Mouse (Mus musculus): ENCODE data around the gene Rgs9.

DNA sequence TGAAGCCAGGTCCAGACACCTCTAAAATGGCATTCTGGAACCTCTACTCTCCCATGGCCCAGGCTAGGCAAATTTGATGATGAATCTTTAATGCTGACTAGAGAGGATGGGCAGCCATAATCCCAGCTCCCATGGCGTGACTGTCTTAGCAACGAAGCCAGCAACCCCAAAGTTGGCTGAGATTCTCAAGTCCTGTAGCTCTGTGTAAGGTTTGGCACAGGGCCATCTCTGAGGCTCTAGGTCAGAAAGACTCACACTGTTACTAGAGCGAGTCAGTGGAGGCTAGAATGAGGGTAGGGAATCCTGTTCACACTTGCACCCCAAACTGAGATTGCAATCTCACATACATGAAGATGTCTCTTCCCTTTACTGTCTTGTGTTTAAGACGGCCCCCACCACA lies 57.8 kb downstream of the Rgs9 start:
- TF ChIP-seq NELFE (IDR thresholded peaks at IDR 0.05; ENCODE audit: low read depth, low read length) (no peak), MAX (IDR thresholded peaks at IDR 0.05; ENCODE audit: low read length) (no peak), POLR2A (IDR thresholded peaks at IDR 0.05; ENCODE audit: low read depth, low read length) (no peak), USF1 (IDR thresholded peaks at IDR 0.05; ENCODE audit: low read depth, low read length) (no peak), MAFK (IDR thresholded peaks at IDR 0.05; ENCODE audit: insufficient replicate concordance, low read length) (no peak), IRF4 (IDR thresholded peaks at IDR 0.05; ENCODE audit: low read depth, low read length) (no peak), CTCF (conservative IDR thresholded peaks at IDR 0.05 in 1 of 2, IDR thresholded peaks at IDR 0.05 in 1 of 2; ENCODE audit: low read depth in 2 of 2, low read length in 2 of 2) (no peak), ZKSCAN1 (IDR thresholded peaks at IDR 0.05; ENCODE audit: borderline replicate concordance, low read depth, low read length) (no peak), ELF1 (IDR thresholded peaks at IDR 0.05; ENCODE audit: low read depth, low read length) (no peak), UBTF (IDR thresholded peaks at IDR 0.05; ENCODE audit: low read depth, low read length) (no peak), HCFC1 (IDR thresholded peaks at IDR 0.05; ENCODE audit: low read depth, low read length) (no peak)

Data from CH12.LX (cell line).